Mouse (Mus musculus): ENCODE data around the gene Serpind1. TPM values are rescaled to one million over a fixed set of nuclear protein-coding genes. Genes with fewer than 3 reads are reported as not detected.

Serpind1 gene
- polyA plus RNA-seq, 1 experiment from 2014 or later, result 1.4 TPM

DNA sequence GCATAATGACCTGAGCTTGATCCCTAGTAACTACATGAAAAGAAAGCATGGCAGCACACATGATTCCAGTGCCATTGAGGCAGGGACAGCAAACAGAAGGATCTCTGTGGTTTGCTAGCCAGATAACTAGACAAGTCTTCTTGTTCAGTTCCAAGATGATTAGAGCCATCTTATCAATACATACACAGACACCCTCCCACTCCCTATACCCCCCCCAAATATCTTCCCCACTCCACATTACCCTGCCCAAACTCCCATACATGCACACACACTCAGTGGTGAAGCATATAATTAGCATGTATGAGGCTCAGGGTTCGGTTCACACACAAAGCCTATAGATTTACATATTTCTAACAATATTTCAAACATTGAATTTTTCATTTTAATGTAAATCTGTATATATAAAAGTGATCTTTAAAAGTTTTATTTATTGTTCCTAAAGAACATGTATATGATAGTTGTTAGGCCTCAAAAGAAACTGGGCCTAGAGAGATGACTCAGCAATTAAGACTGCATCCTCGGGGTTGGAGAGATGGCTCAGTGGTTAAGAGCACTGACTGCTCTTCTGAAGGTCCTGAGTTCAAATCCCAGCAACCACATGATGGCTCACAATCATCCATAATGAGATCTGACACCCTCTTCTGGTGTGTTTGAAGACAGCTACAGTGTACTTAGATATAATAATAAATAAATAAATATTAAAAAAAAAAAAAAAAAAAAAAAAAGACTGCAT is 52.6 kb downstream of the Serpind1 start:
- Histone ChIP-seq H3K27me3 (replicated peaks; ENCODE audit: control insufficient read depth, insufficient read depth, low read length) (no peaks in the 10 kb centered on the region), H3K36me3 (ENCODE audit: control insufficient read depth, insufficient read depth, low read length) (peaks cover 40% of the 10 kb centered on the region), H3K9ac (ENCODE audit: low read length) (no peak overlapping the region), H3K27ac (ENCODE audit: low read depth, low read length) (no peak overlapping the region), H3K4me1 (ENCODE audit: control insufficient read depth, insufficient read depth, low read length) (no peaks in the 10 kb centered on the region), H3K4me2 (ENCODE audit: low read length) (no peak overlapping the region), H3K4me3 (ENCODE audit: low read depth, low read length) (no peak overlapping the region), H3K9me3 (replicated peaks; ENCODE audit: control insufficient read depth, low read length) (no peaks in the 10 kb centered on the region)
- ATAC-seq (no peak), DNase-seq (ENCODE audit: low spot score) (no peak)
- WGBS, result 88% methylated on average over 2 of the region's 2 CpGs

DNA sequence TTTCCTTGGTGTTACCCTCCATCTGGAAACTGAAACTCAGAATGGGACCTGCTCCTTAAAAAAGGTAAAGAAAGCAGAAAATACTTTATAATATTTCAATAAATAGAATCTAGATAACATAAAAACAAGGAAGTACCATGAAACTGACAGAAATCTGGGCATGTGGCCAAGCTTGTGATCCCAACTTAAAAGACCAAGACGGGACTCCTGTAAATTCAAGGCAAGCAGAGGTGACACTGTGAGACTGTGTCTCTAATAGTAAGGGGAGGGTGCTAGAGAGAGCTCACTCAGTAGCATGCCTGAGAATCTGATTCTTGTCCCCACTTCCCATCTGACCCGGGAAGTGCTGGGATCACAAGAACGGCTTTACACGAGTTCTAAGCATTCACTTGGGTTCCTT is 61.6 kb downstream of the Serpind1 start:
- H3K9me3 ChIP-seq (replicated peaks; ENCODE audit: control insufficient read depth, low read length), result no peaks in the 10 kb centered on the region
- 74% methylated on average over 4 of the region's 4 CpGs for WGBS
- H3K36me3 ChIP-seq (ENCODE audit: control insufficient read depth, insufficient read depth, low read length), result no peaks in the 10 kb centered on the region
- H3K27ac ChIP-seq (ENCODE audit: low read depth, low read length), result no peak overlapping the region
- H3K27me3 ChIP-seq (replicated peaks; ENCODE audit: control insufficient read depth, insufficient read depth, low read length), result no peaks in the 10 kb centered on the region
- peak; percentile 5 for DNase-seq (ENCODE audit: low spot score)
- H3K4me2 ChIP-seq (ENCODE audit: low read length), result no peak overlapping the region
- no peak overlapping the region for H3K4me3 ChIP-seq (ENCODE audit: low read depth, low read length)
- no peak for ATAC-seq
- H3K9ac ChIP-seq (ENCODE audit: low read length), result no peak overlapping the region
- H3K4me1 ChIP-seq (ENCODE audit: control insufficient read depth, insufficient read depth, low read length), result no peaks in the 10 kb centered on the region

Other genes starting within 250 kb of the Serpind1 start
- gene Ppil2, start 220.1 kb upstream of the Serpind1 start, polyA plus RNA-seq (2014; fragmentation: Nextera tagmentation; extraction: Ambion mirVana), result 146 and 153 TPM in 2 replicates
- 21.5 and 27.6 TPM in 2 replicates for gene 2610318N02Rik, start 206.2 kb upstream of the Serpind1 start, polyA plus RNA-seq (2014; fragmentation: Nextera tagmentation; extraction: Ambion mirVana)
- 33.3 and 40.9 TPM in 2 replicates for gene Sdf2l1, start 199.0 kb upstream of the Serpind1 start, polyA plus RNA-seq (2014; fragmentation: Nextera tagmentation; extraction: Ambion mirVana)
- gene Ydjc, start 186.8 kb upstream of the Serpind1 start, polyA plus RNA-seq (2014; fragmentation: Nextera tagmentation; extraction: Ambion mirVana), result 25.1 and 28.7 TPM in 2 replicates
- gene Ccdc116, start 184.1 kb upstream of the Serpind1 start, polyA plus RNA-seq (2014; fragmentation: Nextera tagmentation; extraction: Ambion mirVana), result 0.66 and 1.4 TPM in 2 replicates
- gene Ube2l3, start 128.7 kb upstream of the Serpind1 start, polyA plus RNA-seq (2014; fragmentation: Nextera tagmentation; extraction: Ambion mirVana), result 317 and 319 TPM in 2 replicates
- gene Rimbp3, start 122.8 kb upstream of the Serpind1 start, polyA plus RNA-seq (2014; fragmentation: Nextera tagmentation; extraction: Ambion mirVana), result 1.1 and 1.2 TPM in 2 replicates
- gene Hic2, start 97.8 kb upstream of the Serpind1 start, polyA plus RNA-seq (2014; fragmentation: Nextera tagmentation; extraction: Ambion mirVana), result 2.9 and 4.2 TPM in 2 replicates
- gene Tmem191c, start 55.3 kb upstream of the Serpind1 start, polyA plus RNA-seq (2014; fragmentation: Nextera tagmentation; extraction: Ambion mirVana), result 6.6 and 12.4 TPM in 2 replicates
- 11.1 and 11.6 TPM in 2 replicates for gene Snap29, start 74.6 kb downstream of the Serpind1 start, polyA plus RNA-seq (2014; fragmentation: Nextera tagmentation; extraction: Ambion mirVana)
- 49.6 and 51.0 TPM in 2 replicates for gene Pi4ka, start 74.9 kb downstream of the Serpind1 start, polyA plus RNA-seq (2014; fragmentation: Nextera tagmentation; extraction: Ambion mirVana)
- gene Crkl, start 120.6 kb downstream of the Serpind1 start, polyA plus RNA-seq (2014; fragmentation: Nextera tagmentation; extraction: Ambion mirVana), result 79.4 and 107 TPM in 2 replicates
- 7.0 and 8.5 TPM in 2 replicates for gene Aifm3, start 158.2 kb downstream of the Serpind1 start, polyA plus RNA-seq (2014; fragmentation: Nextera tagmentation; extraction: Ambion mirVana)
- 87.6 and 91.9 TPM in 2 replicates for gene Lztr1, start 177.3 kb downstream of the Serpind1 start, polyA plus RNA-seq (2014; fragmentation: Nextera tagmentation; extraction: Ambion mirVana)
- 60.9 and 61.6 TPM in 2 replicates for gene Thap7, start 199.8 kb downstream of the Serpind1 start, polyA plus RNA-seq (2014; fragmentation: Nextera tagmentation; extraction: Ambion mirVana)
- gene Lrrc74b, start 229.9 kb downstream of the Serpind1 start, polyA plus RNA-seq (2014; fragmentation: Nextera tagmentation; extraction: Ambion mirVana), result 0.62 and 1.1 TPM in 2 replicates
- 1.1 and 1.3 TPM in 2 replicates for gene P2rx6, start 230.5 kb downstream of the Serpind1 start, polyA plus RNA-seq (2014; fragmentation: Nextera tagmentation; extraction: Ambion mirVana)